Comparison of ENCODE assay signal across 8 mouse cellular contexts in genomic region chr11:87443373-87443883, GRCm38 (mm10). TPM values are rescaled to one million over a fixed set of nuclear protein-coding genes. Genes with fewer than 3 reads are reported as not detected.
A peak's percentile ranks its signal among the peaks of the same experiment; 100 is the strongest.
DNase-seq lines count a peak whose midpoint lies in the region; ATAC-seq lines count a peak whose summit lies in the region.

No protein-coding gene starts in this region.

- peak overlapping the region; percentile 86 for H3K27ac ChIP-seq in forebrain, embryonic 13.5 days
- H3K27ac ChIP-seq in hindbrain, embryonic 14.5 days, result peak overlapping the region; percentile 80

- no peak for ATAC-seq in forebrain, embryonic 13.5 days
- no peak for ATAC-seq in hindbrain, embryonic 14.5 days (ENCODE audit: low FRiP score)
- peak; percentile 75 for ATAC-seq in megakaryocyte progenitor cell, adult 5-6 weeks (replicated peaks; ENCODE audit: poor library complexity)

- H3K27me3 ChIP-seq in forebrain, embryonic 13.5 days, result 0 out of 2 replicates have a peak, but pooled peaks cover 4% of the 10 kb centered on the region
- H3K27me3 ChIP-seq in hindbrain, embryonic 14.5 days (ENCODE audit: control insufficient read depth, insufficient read depth, low read length), result no peaks in the 10 kb centered on the region

- DNase-seq in adrenal gland, adult 2 months, result peak; percentile 70
- no peak for DNase-seq in adrenal gland, postnatal 36 days
- DNase-seq in c-Kit-positive CD71-positive TER-119-negative erythroid progenitor cells, embryonic 14.5 days (ENCODE audit: low read depth), result peak; percentile 77
- peak; percentile 81 for DNase-seq in hindbrain, embryonic 14.5 days (ENCODE audit: low spot score)
- DNase-seq in left cerebral cortex, postnatal 10 days (ENCODE audit: extremely low spot score in 1 of 2, low spot score in 2 of 2), result peak; percentile 54 to 82
- peak; percentile 28 to 53 for DNase-seq in right cerebral cortex, postnatal 36 days (ENCODE audit: low spot score in 2 of 2)

- no peak overlapping the region for H3K9ac ChIP-seq in forebrain, embryonic 13.5 days
- H3K9ac ChIP-seq in hindbrain, embryonic 14.5 days, result 0 out of 2 replicates have a peak overlapping the region, but pooled peaks have one; percentile 31

- no peak overlapping the region for H3K4me2 ChIP-seq in forebrain, embryonic 13.5 days
- H3K4me2 ChIP-seq in hindbrain, embryonic 14.5 days (replicated peaks), result no peak overlapping the region

- peaks cover 13% of the 10 kb centered on the region; the same call in 1 of the 2 replicates for H3K4me1 ChIP-seq in forebrain, embryonic 13.5 days
- peaks cover 7% of the 10 kb centered on the region; the same call in 1 of the 2 replicates for H3K4me1 ChIP-seq in hindbrain, embryonic 14.5 days (replicated peaks; ENCODE audit: control insufficient read depth, insufficient read depth, low read length)

- H3K36me3 ChIP-seq in forebrain, embryonic 13.5 days (ENCODE audit: poor library complexity, severe bottlenecking), result no peaks in the 10 kb centered on the region
- H3K36me3 ChIP-seq in hindbrain, embryonic 14.5 days (replicated peaks; ENCODE audit: control insufficient read depth, insufficient read depth), result no peaks in the 10 kb centered on the region

- H3K9me3 ChIP-seq in forebrain, embryonic 13.5 days (replicated peaks), result no peaks in the 10 kb centered on the region
- H3K9me3 ChIP-seq in hindbrain, embryonic 14.5 days (ENCODE audit: control insufficient read depth, low read length), result no peaks in the 10 kb centered on the region

- H3K4me3 ChIP-seq in forebrain, embryonic 13.5 days, result no peak overlapping the region
- no peak overlapping the region for H3K4me3 ChIP-seq in hindbrain, embryonic 14.5 days (replicated peaks; ENCODE audit: low read length)

- 0% methylated on average over 5 of the region's 5 CpGs for WGBS in forebrain, embryonic 13.5 days
- 0% methylated on average over 5 of the region's 5 CpGs for WGBS in hindbrain, embryonic 14.5 days

- intact Hi-C loops in left cerebral cortex, postnatal 10 days (cut with DNase I), result loop anchor here (2.0 kb wide), 1 partner anchor 17 kb away; no protein-coding TSS in a partner anchor

RNA-seq across cellular contexts. Expression of gene Tex14, which starts 38.6 kb away (rescaled TPM):
- total RNA-seq in adrenal gland, adult 2 months (2021), result 1 to 10 TPM in 1 of 2 experiments, under 1 TPM in 1; 0.35 to 1.3 TPM
- 0.03 and 0.08 TPM in 2 replicates for polyA plus RNA-seq in adrenal gland, adult 2 months (2012; rRNA removed)
- total RNA-seq in adrenal gland, postnatal 36 days (2021), result under 1 TPM; 0.36 to 0.95 TPM
- polyA plus RNA-seq in forebrain, embryonic 13.5 days (2015; fragmentation: Nextera tagmentation; extraction: Ambion mirVana), result 0.10 and 0.43 TPM in 2 replicates
- 0.72 and 1.1 TPM in 2 replicates for polyA plus RNA-seq in hindbrain, embryonic 14.5 days (2014; fragmentation: Nextera tagmentation; extraction: Ambion mirVana)
- under 1 TPM; 0.36 to 0.56 TPM for total RNA-seq in left cerebral cortex, postnatal 10 days (2021)
- 0.07 and 2.4 TPM in 2 replicates for total RNA-seq in megakaryocyte progenitor cell, adult 5-6 weeks (2015)
- total RNA-seq in megakaryocyte progenitor cell, adult 5-6 weeks (2017), result 0.27 and 0.29 TPM in 2 replicates

RNA-seq across cellular contexts. Expression of gene Rad51c, which starts 38.7 kb away (rescaled TPM):
- total RNA-seq in adrenal gland, adult 2 months (2021), result 1 to 10 TPM; 1.6 to 2.2 TPM
- 0.13 and 0.15 TPM in 2 replicates for polyA plus RNA-seq in adrenal gland, adult 2 months (2012; rRNA removed)
- 1 to 10 TPM; 2.0 to 3.1 TPM for total RNA-seq in adrenal gland, postnatal 36 days (2021)
- 10.7 and 11.2 TPM in 2 replicates for polyA plus RNA-seq in forebrain, embryonic 13.5 days (2015; fragmentation: Nextera tagmentation; extraction: Ambion mirVana)
- polyA plus RNA-seq in hindbrain, embryonic 14.5 days (2014; fragmentation: Nextera tagmentation; extraction: Ambion mirVana), result 3.2 and 4.0 TPM in 2 replicates
- 1 to 10 TPM; 3.4 to 4.8 TPM for total RNA-seq in left cerebral cortex, postnatal 10 days (2021)
- total RNA-seq in megakaryocyte progenitor cell, adult 5-6 weeks (2015), result 2.5 and 4.9 TPM in 2 replicates
- total RNA-seq in megakaryocyte progenitor cell, adult 5-6 weeks (2017), result 5.4 and 8.0 TPM in 2 replicates

Comparison
In these comparisons a context has a peak if more than half of its experiments do, and no peak if none do; other contexts are left out.
1. DNase-seq: peak in adrenal gland, adult 2 months (single experiment), c-Kit-positive CD71-positive TER-119-negative erythroid progenitor cells, embryonic 14.5 days (single experiment), hindbrain, embryonic 14.5 days (single experiment), left cerebral cortex, postnatal 10 days (2 of 2) and right cerebral cortex, postnatal 36 days (2 of 2); none in adrenal gland, postnatal 36 days (0 of 2).